Mouse (Mus musculus): ENCODE results near the gene Plpp2. TPM values are rescaled to one million over a fixed set of nuclear protein-coding genes. Genes with fewer than 3 reads are reported as not detected.
A peak's percentile ranks its signal among the peaks of the same experiment; 100 is the strongest.

Plpp2 gene
- polyA plus RNA-seq, 1 experiment from 2014 or later, result 19.3 TPM

DNA sequence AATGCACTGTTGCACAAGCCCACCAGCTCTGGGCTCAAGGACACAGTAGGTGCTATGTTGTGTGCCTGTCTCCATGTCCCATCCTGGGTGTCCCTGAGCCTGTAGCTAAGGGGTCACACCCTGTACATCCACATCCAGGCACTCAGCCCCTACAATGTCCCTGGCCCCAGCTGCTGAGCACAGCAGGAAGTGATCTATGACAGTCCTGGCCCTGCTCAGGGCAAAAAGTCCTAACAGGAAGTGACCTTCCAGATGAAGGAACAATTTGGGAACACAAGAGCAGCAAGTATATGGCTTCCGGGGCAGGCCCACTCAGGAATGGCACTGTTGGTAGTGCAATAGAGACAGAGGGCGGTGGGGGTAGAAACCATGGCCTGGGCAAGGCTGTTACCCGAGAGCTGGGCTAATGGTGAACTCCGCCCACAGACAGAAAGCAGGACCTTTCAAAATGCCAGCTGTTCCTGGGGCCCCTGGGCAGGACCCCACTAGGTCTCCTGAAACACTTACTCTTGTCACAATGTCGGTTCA is 13.6 kb upstream of the Plpp2 start:
- H3K4me3 ChIP-seq, result no peak overlapping the region
- peaks cover 94% of the 10 kb centered on the region for H3K36me3 ChIP-seq
- 87% methylated on average over 5 of the region's 5 CpGs for WGBS
- H3K27ac ChIP-seq, result no peak overlapping the region
- no peaks in the 10 kb centered on the region for H3K9me3 ChIP-seq
- DNase-seq (ENCODE audit: low spot score), result no peak
- no peaks in the 10 kb centered on the region for H3K27me3 ChIP-seq (ENCODE audit: insufficient read depth, poor library complexity, severe bottlenecking)
- peaks cover 2% of the 10 kb centered on the region for H3K4me1 ChIP-seq (replicated peaks)

GRCm38 (mm10) chr10:79546483-79546882 is 12.9 kb upstream of the Plpp2 start:
- Histone ChIP-seq H3K27me3 (ENCODE audit: insufficient read depth, poor library complexity, severe bottlenecking) (no peaks in the 10 kb centered on the region), H3K27ac (no peak overlapping the region), H3K4me1 (replicated peaks) (no peaks in the 10 kb centered on the region; the same call in 1 of the 2 replicates), H3K36me3 (peaks cover 100% of the 10 kb centered on the region), H3K9me3 (no peaks in the 10 kb centered on the region), H3K4me3 (no peak overlapping the region)
- WGBS, result 91% methylated on average over 11 of the region's 11 CpGs
- DNase-seq (ENCODE audit: low spot score), result no peak

DNA sequence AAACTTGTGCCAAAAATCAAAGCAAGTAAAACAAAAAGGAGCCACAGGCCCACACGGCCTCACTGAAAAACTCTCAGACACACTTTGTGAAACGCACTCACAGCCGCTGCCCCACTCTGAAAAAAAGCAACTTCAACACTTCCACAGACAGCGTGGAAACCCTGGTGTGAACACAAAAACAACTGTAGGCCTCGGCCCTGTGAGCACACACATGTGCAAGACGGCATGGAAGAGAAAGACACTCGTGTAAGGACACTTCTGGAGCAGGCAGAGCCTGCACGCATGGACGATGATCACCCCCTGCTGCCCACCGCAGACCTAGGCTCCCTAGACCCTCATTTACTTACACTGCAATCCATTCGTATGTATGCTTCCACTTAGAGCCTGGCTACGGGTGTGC is 12.3 kb upstream of the Plpp2 start:
- WGBS, result 92% methylated on average over 12 of the region's 12 CpGs
- no peak overlapping the region for H3K27ac ChIP-seq
- no peak for DNase-seq (ENCODE audit: low spot score)
- no peaks in the 10 kb centered on the region for H3K9me3 ChIP-seq
- H3K4me1 ChIP-seq (replicated peaks), result no peaks in the 10 kb centered on the region; the same call in 1 of the 2 replicates
- H3K27me3 ChIP-seq (ENCODE audit: insufficient read depth, poor library complexity, severe bottlenecking), result no peaks in the 10 kb centered on the region
- peaks cover 100% of the 10 kb centered on the region for H3K36me3 ChIP-seq
- no peak overlapping the region for H3K4me3 ChIP-seq

- Histone ChIP-seq H3K27ac (no peak overlapping the region), H3K9me3 (no peaks in the 10 kb centered on the region), H3K4me3 (no peak overlapping the region), H3K36me3 (peaks cover 100% of the 10 kb centered on the region), H3K4me1 (replicated peaks) (no peaks in the 10 kb centered on the region; the same call in 1 of the 2 replicates), H3K27me3 (ENCODE audit: insufficient read depth, poor library complexity, severe bottlenecking) (no peaks in the 10 kb centered on the region)
- WGBS, result 93% methylated on average over 5 of the region's 5 CpGs
- DNase-seq (ENCODE audit: low spot score), result no peak
These were observed 11.0 kb upstream of the Plpp2 start for GRCm38 (mm10) chr10:79544631-79545030.

GRCm38 (mm10) chr10:79543884-79544597 is 10.4 kb upstream of the Plpp2 start:
- H3K36me3 ChIP-seq, result peaks cover 100% of the 10 kb centered on the region

DNA sequence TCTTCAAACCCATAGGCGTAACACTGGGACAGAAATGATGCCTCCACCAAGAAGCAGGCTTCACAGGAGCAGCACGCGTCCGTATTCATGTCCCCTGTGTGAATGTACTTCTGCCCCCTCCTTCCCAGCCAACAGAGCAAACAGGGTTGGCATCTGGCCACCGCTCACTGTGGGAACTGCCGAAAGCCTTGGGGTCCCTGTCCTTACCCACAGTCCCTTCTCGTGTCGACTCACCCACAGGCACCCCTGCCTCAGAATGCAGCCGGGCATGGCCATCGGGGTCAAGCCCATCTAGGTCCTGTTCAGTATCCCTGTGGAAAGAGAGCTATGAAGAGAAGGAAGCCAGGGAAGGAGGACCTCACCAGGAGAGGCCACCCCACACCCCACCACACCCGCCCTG is 8.6 kb upstream of the Plpp2 start:
- Histone ChIP-seq H3K27ac (no peak overlapping the region), H3K4me3 (no peak overlapping the region), H3K36me3 (peaks cover 95% of the 10 kb centered on the region), H3K4me1 (replicated peaks) (no peaks in the 10 kb centered on the region; the same call in 1 of the 2 replicates), H3K27me3 (ENCODE audit: insufficient read depth, poor library complexity, severe bottlenecking) (no peaks in the 10 kb centered on the region), H3K9me3 (no peaks in the 10 kb centered on the region)
- peak; percentile 1 for DNase-seq (ENCODE audit: low spot score)
- 93% methylated on average over 11 of the region's 11 CpGs for WGBS

More at GRCm38 (mm10) chr10:79543884-79544597, 10.4 kb upstream of the Plpp2 start:
- Histone ChIP-seq H3K27ac (no peak overlapping the region), H3K9me3 (no peaks in the 10 kb centered on the region), H3K4me3 (no peak overlapping the region), H3K4me1 (replicated peaks) (no peaks in the 10 kb centered on the region; the same call in 1 of the 2 replicates), H3K27me3 (ENCODE audit: insufficient read depth, poor library complexity, severe bottlenecking) (no peaks in the 10 kb centered on the region)
- no peak for DNase-seq (ENCODE audit: low spot score)
- WGBS, result 88% methylated on average over 9 of the region's 9 CpGs

DNA sequence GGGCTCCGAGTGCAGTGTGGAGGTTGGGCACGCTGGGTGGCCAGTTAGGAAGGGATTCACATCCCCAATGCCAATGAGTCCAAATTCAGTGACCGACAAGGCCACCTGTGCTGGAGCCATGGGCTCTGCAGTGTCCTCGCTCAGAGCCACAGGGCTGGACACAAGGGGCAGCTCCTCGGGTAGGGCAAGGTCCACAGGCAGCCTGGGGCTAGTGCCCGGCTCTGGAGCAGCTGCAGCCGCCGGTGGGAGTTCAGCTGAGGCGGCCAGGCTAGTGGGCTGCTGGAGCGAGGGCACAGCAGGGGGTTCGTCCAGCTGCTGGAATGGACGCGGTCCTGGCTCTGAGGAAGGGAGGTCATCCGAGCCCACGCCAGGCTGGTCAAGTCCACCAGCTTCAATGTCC is 7.9 kb upstream of the Plpp2 start:
- Histone ChIP-seq H3K9me3 (no peaks in the 10 kb centered on the region), H3K27ac (no peak overlapping the region), H3K4me1 (replicated peaks) (no peaks in the 10 kb centered on the region), H3K27me3 (ENCODE audit: insufficient read depth, poor library complexity, severe bottlenecking) (no peaks in the 10 kb centered on the region), H3K4me3 (no peak overlapping the region), H3K36me3 (peaks cover 89% of the 10 kb centered on the region)
- WGBS, result 74% methylated on average over 15 of the region's 15 CpGs
- DNase-seq (ENCODE audit: low spot score), result peak; percentile 2

GRCm38 (mm10) chr10:79540746-79541145 is 7.2 kb upstream of the Plpp2 start:
- no peak for DNase-seq (ENCODE audit: low spot score)
- 90% methylated on average over 11 of the region's 11 CpGs for WGBS
- H3K4me1 ChIP-seq (replicated peaks), result no peaks in the 10 kb centered on the region
- no peaks in the 10 kb centered on the region for H3K27me3 ChIP-seq (ENCODE audit: insufficient read depth, poor library complexity, severe bottlenecking)
- H3K9me3 ChIP-seq, result no peaks in the 10 kb centered on the region
- H3K27ac ChIP-seq, result no peak overlapping the region
- peaks cover 81% of the 10 kb centered on the region for H3K36me3 ChIP-seq
- no peak overlapping the region for H3K4me3 ChIP-seq

DNA sequence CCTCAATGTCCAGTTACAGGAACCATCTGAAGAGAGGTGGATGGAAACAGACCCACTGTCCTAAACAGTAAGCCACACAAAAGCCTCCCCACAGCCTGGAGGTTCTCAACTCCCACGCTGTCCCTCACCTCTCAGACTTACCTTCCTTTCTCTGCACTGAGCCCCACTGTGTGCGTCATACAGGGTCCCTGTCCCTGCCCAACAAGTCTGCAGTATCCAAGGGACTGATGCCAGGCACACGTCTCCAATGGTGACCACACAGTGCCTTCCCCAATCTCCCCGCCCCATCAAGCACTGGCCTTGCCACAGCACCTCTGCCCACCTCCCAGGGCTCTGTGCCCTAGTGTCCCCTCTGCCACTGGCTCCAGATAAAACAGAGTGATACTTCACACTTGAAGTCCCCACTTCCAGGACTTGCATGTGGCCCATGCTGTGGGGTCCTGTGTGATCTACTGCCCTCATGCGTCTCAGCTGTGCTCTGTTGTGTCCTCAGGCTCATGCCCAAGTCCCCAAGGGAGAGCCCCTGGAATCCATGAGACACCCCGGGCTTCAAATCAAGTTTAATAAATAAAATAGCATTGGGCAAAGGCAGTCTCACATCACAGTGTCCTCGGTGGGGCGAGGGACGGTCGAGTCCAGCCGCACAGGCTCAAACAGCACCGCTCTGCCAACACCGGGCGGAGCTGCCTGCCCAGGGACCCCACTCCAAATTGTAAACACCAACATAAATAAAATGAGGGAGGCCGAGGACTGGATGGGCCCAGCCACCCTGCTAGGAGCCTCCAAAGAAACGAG is 6.3 kb upstream of the Plpp2 start:
- Histone ChIP-seq H3K4me1 (replicated peaks) (no peaks in the 10 kb centered on the region), H3K9me3 (no peaks in the 10 kb centered on the region), H3K27ac (no peak overlapping the region), H3K4me3 (no peak overlapping the region), H3K36me3 (peaks cover 72% of the 10 kb centered on the region), H3K27me3 (ENCODE audit: insufficient read depth, poor library complexity, severe bottlenecking) (0 out of 2 replicates have a peak, but pooled peaks cover 3% of the 10 kb centered on the region)
- DNase-seq (ENCODE audit: low spot score), result peak; percentile 1
- WGBS, result 93% methylated on average over 16 of the region's 16 CpGs

DNA sequence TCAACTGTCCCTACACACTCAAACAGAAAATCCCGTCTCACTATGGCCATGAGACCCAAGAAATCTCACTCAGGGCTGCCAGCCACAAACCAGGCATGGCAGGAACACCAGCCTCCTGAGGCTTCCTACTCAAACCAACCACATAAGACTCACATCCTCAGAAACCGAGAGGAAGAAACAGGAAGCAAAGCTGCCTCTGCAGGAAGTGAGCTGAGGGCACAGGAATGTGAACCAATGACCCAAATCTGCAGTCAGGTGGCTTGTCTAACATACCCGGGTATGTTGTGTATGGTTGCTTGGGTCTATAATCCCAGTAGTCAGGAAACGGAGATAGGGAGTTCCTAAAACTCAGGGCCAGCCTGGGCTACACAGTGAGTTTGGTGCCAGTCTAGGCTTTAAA is 5.3 kb upstream of the Plpp2 start:
- H3K27me3 ChIP-seq (ENCODE audit: insufficient read depth, poor library complexity, severe bottlenecking), result peaks cover 12% of the 10 kb centered on the region; the same call in 1 of the 2 replicates
- no peak overlapping the region for H3K4me3 ChIP-seq
- H3K4me1 ChIP-seq (replicated peaks), result peaks cover 5% of the 10 kb centered on the region
- no peak for DNase-seq (ENCODE audit: low spot score)
- H3K36me3 ChIP-seq, result peaks cover 62% of the 10 kb centered on the region
- no peak overlapping the region for H3K27ac ChIP-seq
- no peaks in the 10 kb centered on the region for H3K9me3 ChIP-seq
- WGBS, result 73% methylated on average over 4 of the region's 4 CpGs

- H3K4me1 ChIP-seq (replicated peaks), result peaks cover 11% of the 10 kb centered on the region
- no peak overlapping the region for H3K27ac ChIP-seq
- H3K4me3 ChIP-seq, result no peak overlapping the region
- peaks cover 57% of the 10 kb centered on the region for H3K36me3 ChIP-seq
- 83% methylated on average over 3 of the region's 3 CpGs for WGBS
- no peaks in the 10 kb centered on the region for H3K9me3 ChIP-seq
- no peak for DNase-seq (ENCODE audit: low spot score)
- peaks cover 13% of the 10 kb centered on the region; the same call in 1 of the 2 replicates for H3K27me3 ChIP-seq (ENCODE audit: insufficient read depth, poor library complexity, severe bottlenecking)
These were observed 4.7 kb upstream of the Plpp2 start for GRCm38 (mm10) chr10:79538323-79538722.

GRCm38 (mm10) chr10:79537781-79538180 is 4.2 kb upstream of the Plpp2 start:
- peak; percentile 1 for DNase-seq (ENCODE audit: low spot score)
- Histone ChIP-seq H3K27ac (no peak overlapping the region), H3K4me3 (no peak overlapping the region), H3K9me3 (no peaks in the 10 kb centered on the region), H3K36me3 (peaks cover 51% of the 10 kb centered on the region), H3K4me1 (replicated peaks) (peaks cover 16% of the 10 kb centered on the region), H3K27me3 (ENCODE audit: insufficient read depth, poor library complexity, severe bottlenecking) (peaks cover 13% of the 10 kb centered on the region; the same call in 1 of the 2 replicates)
- 80% methylated on average over 2 of the region's 2 CpGs for WGBS

- H3K27ac ChIP-seq, result no peak overlapping the region
- H3K27me3 ChIP-seq (ENCODE audit: insufficient read depth, poor library complexity, severe bottlenecking), result peaks cover 17% of the 10 kb centered on the region
- H3K9me3 ChIP-seq, result no peaks in the 10 kb centered on the region
- WGBS, result 95% methylated on average over 7 of the region's 7 CpGs
- DNase-seq (ENCODE audit: low spot score), result no peak
- H3K4me3 ChIP-seq, result no peak overlapping the region
- H3K4me1 ChIP-seq (replicated peaks), result peaks cover 21% of the 10 kb centered on the region
- peaks cover 46% of the 10 kb centered on the region for H3K36me3 ChIP-seq
These were observed 3.7 kb upstream of the Plpp2 start for GRCm38 (mm10) chr10:79537271-79537670.
